Mouse (Mus musculus) liver, embryonic 14.5 days (tissue): ENCODE measurements around the gene Rad51b. TPM values are rescaled to one million over a fixed set of nuclear protein-coding genes. Genes with fewer than 3 reads are reported as not detected.
A peak's percentile ranks its signal among the peaks of the same experiment; 100 is the strongest.

Experiments used
- ATAC-seq: fragments of 200-750 bp; cut with Nextera tagmentation; 2 replicates; pipeline ENCODE4 v1.8.0; 2017; ENCODE audit warnings: moderate number of reproducible peaks, mild to moderate bottlenecking, moderate library complexity; ENCODE audit not compliant: insufficient read depth
- DNase-seq, 3 experiments: peaks; one replicate each; pipeline ENCODE4 v3.0.0-alpha.2; 2012 to 2013; ENCODE audit warnings: low read depth in 3 of 3, low spot score in 3 of 3
- H3K27ac ChIP-seq: fragments of 300-500 bp; sonication (generic); 2 replicates; pipeline ENCODE4 v1.5.1; 2014; ENCODE audit warnings: moderate library complexity, mild to moderate bottlenecking, control low read depth, inconsistent platforms
- H3K27me3 ChIP-seq: fragments of 300-500 bp; sonication (generic); 2 replicates; pipeline ENCODE4 v1.6.1; 2014; ENCODE audit warnings: mild to moderate bottlenecking, low read length, moderate library complexity; ENCODE audit not compliant: control insufficient read depth, insufficient read depth
- H3K36me3 ChIP-seq: fragments of 300-500 bp; sonication (generic); replicated peaks from 2 replicates; pipeline ENCODE4 v1.6.1; 2014; ENCODE audit warnings: low read depth; ENCODE audit not compliant: control insufficient read depth, insufficient read depth
- H3K4me1 ChIP-seq, 2 experiments: fragments of 200-500 bp in 1 of 2; fragments of 300-500 bp in 1 of 2; sonication (generic) in 1 of 2; replicated peaks; 2 replicates each; pipeline ENCODE4 v1.6.1; 2012 to 2014; ENCODE audit warnings: antibody characterized with exemption in 1 of 2, inconsistent platforms in 1 of 2, low read length in 1 of 2; ENCODE audit not compliant: control insufficient read depth in 2 of 2, insufficient read depth in 2 of 2
- H3K4me2 ChIP-seq: fragments of 300-500 bp; sonication (generic); 2 replicates; pipeline ENCODE4 v1.6.1; 2014; ENCODE audit warnings: low read depth, mild to moderate bottlenecking, control low read depth, moderate library complexity
- H3K4me3 ChIP-seq, 2 experiments: fragments of 200-500 bp in 1 of 2; fragments of 300-500 bp in 1 of 2; sonication (generic) in 1 of 2; 2 replicates each; pipeline ENCODE4 v1.5.1; 2012 to 2014; ENCODE audit warnings: low read depth in 2 of 2, low read length in 2 of 2, mild to moderate bottlenecking in 2 of 2, control low read depth in 1 of 2, inconsistent platforms in 1 of 2, moderate library complexity in 1 of 2; ENCODE audit not compliant: insufficient read depth in 1 of 2
- H3K9ac ChIP-seq: fragments of 300-500 bp; sonication (generic); replicated peaks from 2 replicates; pipeline ENCODE4 v1.6.1; 2014; ENCODE audit warnings: mild to moderate bottlenecking, control low read depth, moderate library complexity
- H3K9me3 ChIP-seq: fragments of 300-500 bp; sonication (generic); 2 replicates; pipeline ENCODE4 v1.6.1; 2016; ENCODE audit warnings: low read length, mixed read lengths; ENCODE audit not compliant: control insufficient read depth
- CTCF ChIP-seq: IDR thresholded peaks from 2 replicates; pipeline ENCODE4 v1.5.1; 2016; ENCODE audit warnings: antibody characterized with exemption, low read depth, control low read depth
- EP300 ChIP-seq: IDR thresholded peaks from 2 replicates; pipeline ENCODE4 v1.6.1; 2016; ENCODE audit warnings: antibody characterized with exemption, low read depth
- WGBS: fragments of 180-500 bp; shearing (Covaris S2); extraction: QIAGEN DNeasy Blood & Tissue Kit; methylation state at CpG from one replicate; pipeline ENCODE4 v1.1.7; 2014; ENCODE audit not compliant: insufficient replicate concordance; 5-methylcytosine and 5-hydroxymethylcytosine counted together
- polyA plus RNA-seq, 2 experiments: library from polyadenylated mRNA; depleted of rRNA in 1 of 2; stranded (reverse) in 1 of 2; unstranded in 1 of 2; fragments of >200 nt; fragmentation: Nextera tagmentation in 1 of 2; extraction: Ambion mirVana in 1 of 2; gene quantifications; 2 replicates each; pipeline versions ENCODE4 v1.2.1 to v1.2.3; 2012 to 2014

Rad51b gene
- polyA plus RNA-seq, 2 experiments = 2.3 to 5.1 TPM

GRCm38 (mm10) chr12:79830686-79831085 lies 533.6 kb downstream of the Rad51b start:
- no peak for DNase-seq
- Histone ChIP-seq H3K4me1 (peaks cover 5 to 41% of the 10 kb centered on the region in 2 experiments), H3K9ac (no peak overlapping the region), H3K36me3 (no peaks in the 10 kb centered on the region), H3K4me2 (no peak overlapping the region), H3K27me3 (no peaks in the 10 kb centered on the region), H3K9me3 (no peaks in the 10 kb centered on the region), H3K4me3 (no peak overlapping the region), H3K27ac (no peak overlapping the region)
- no peak for ATAC-seq
- WGBS = 32% methylated on average over 1 of the region's 1 CpGs
- no peak for TF ChIP-seq EP300
- TF ChIP-seq CTCF = no peak

GRCm38 (mm10) chr12:79832611-79833010 lies 535.5 kb downstream of the Rad51b start:
- no peak for TF ChIP-seq CTCF
- no peak for TF ChIP-seq EP300
- H3K27ac ChIP-seq = no peak overlapping the region
- WGBS = 34% methylated on average over 6 of the region's 6 CpGs
- H3K27me3 ChIP-seq = no peaks in the 10 kb centered on the region
- H3K9ac ChIP-seq = no peak overlapping the region
- no peak overlapping the region for H3K4me2 ChIP-seq
- H3K36me3 ChIP-seq = no peaks in the 10 kb centered on the region
- H3K9me3 ChIP-seq = no peaks in the 10 kb centered on the region
- no peak for DNase-seq
- no peak overlapping the region for H3K4me3 ChIP-seq
- H3K4me1 ChIP-seq = peaks cover 2 to 34% of the 10 kb centered on the region in 2 experiments
- no peak for ATAC-seq

GRCm38 (mm10) chr12:79835521-79835920 lies 538.4 kb downstream of the Rad51b start:
- Histone ChIP-seq H3K9me3 (no peaks in the 10 kb centered on the region), H3K27ac (no peak overlapping the region), H3K4me3 (no peak overlapping the region), H3K9ac (no peak overlapping the region), H3K4me2 (no peak overlapping the region), H3K36me3 (no peaks in the 10 kb centered on the region), H3K27me3 (no peaks in the 10 kb centered on the region), H3K4me1 (peaks cover 5 to 36% of the 10 kb centered on the region in 2 experiments)
- 74% methylated on average over 8 of the region's 8 CpGs for WGBS
- TF ChIP-seq CTCF = no peak
- no peak for TF ChIP-seq EP300
- no peak for ATAC-seq
- no peak for DNase-seq

GRCm38 (mm10) chr12:79838181-79838961 lies 541.3 kb downstream of the Rad51b start:
- H3K36me3 ChIP-seq = no peaks in the 10 kb centered on the region
- no peaks in the 10 kb centered on the region for H3K27me3 ChIP-seq
- no peaks in the 10 kb centered on the region for H3K9me3 ChIP-seq
- peaks cover 5 to 46% of the 10 kb centered on the region in 2 experiments for H3K4me1 ChIP-seq
- DNase-seq (peak in 2 of 3 experiments; percentile 30 to 35), ATAC-seq (peak; percentile 73)
- no peak overlapping the region for H3K4me2 ChIP-seq
- WGBS = 32% methylated on average over 6 of the region's 6 CpGs
- TF ChIP-seq CTCF (no peak), EP300 (peak; percentile 50; the same call in 1 of the 2 replicates)
- no peak overlapping the region for H3K27ac ChIP-seq
- H3K4me3 ChIP-seq = no peak overlapping the region
- no peak overlapping the region for H3K9ac ChIP-seq

- TF ChIP-seq CTCF = no peak
- TF ChIP-seq EP300 = no peak
- ATAC-seq = no peak
- no peaks in the 10 kb centered on the region for H3K9me3 ChIP-seq
- no peak for DNase-seq
- H3K27ac ChIP-seq = no peak overlapping the region
- 57% methylated on average over 12 of the region's 12 CpGs for WGBS
- H3K36me3 ChIP-seq = no peaks in the 10 kb centered on the region
- H3K4me2 ChIP-seq = no peak overlapping the region
- H3K4me3 ChIP-seq = no peak overlapping the region
- no peak overlapping the region for H3K9ac ChIP-seq
- H3K27me3 ChIP-seq = no peaks in the 10 kb centered on the region
- peaks cover 5 to 54% of the 10 kb centered on the region in 2 experiments for H3K4me1 ChIP-seq
Observed at GRCm38 (mm10) chr12:79839096-79839941, 542.2 kb downstream of the Rad51b start.
